Mouse (Mus musculus): ENCODE results near the gene 4930562C15Rik.

4930562C15Rik gene

GRCm38 (mm10) chr16:4915931-4916330, 80.7 kb downstream of the 4930562C15Rik start:
- no peak for DNase-seq (ENCODE audit: low read depth, low spot score)

DNA sequence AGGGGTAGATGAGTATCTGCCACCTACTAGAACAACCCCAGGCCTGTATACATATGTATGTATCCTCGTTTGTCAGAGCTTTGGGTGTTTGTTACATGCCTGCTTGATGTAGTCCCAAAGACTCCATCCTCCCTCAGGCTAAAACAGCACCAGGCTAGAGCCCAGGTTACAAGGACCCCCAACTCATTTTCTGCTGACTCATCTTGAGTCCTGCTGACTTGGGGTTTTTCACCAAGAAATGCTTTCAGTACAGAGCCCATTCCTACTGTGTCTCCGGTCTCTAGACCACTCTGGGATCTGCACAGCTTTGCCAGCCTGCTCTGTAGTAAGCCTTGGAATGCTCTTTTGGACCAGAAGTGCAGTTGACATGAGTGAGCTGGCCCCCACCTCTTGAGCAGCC, 81.4 kb downstream of the 4930562C15Rik start:
- DNase-seq (ENCODE audit: low read depth, low spot score), result no peak

Data from brain, embryonic 18.5 days (tissue).